Mouse (Mus musculus) cerebellum, postnatal 10 days (tissue): ENCODE results near the gene Ndufaf2.

ENCODE experiments used
- DNase-seq, 2 experiments: peaks; one replicate each; pipeline ENCODE4 v3.0.0; 2021; ENCODE audit warnings: mixed read lengths in 2 of 2

The Ndufaf2 gene

GRCm38 (mm10) chr13:107959891-107960290 is 198.5 kb downstream of the Ndufaf2 start:
- DNase-seq: no peak

- no peak for DNase-seq
Measured at GRCm38 (mm10) chr13:107956246-107956645, 202.2 kb downstream of the Ndufaf2 start.

GRCm38 (mm10) chr13:107955327-107956110 is 202.9 kb downstream of the Ndufaf2 start:
- DNase-seq: peak in 1 of 2 experiments; percentile 10

- DNase-seq: no peak
Measured at GRCm38 (mm10) chr13:107954445-107955261, 203.8 kb downstream of the Ndufaf2 start.

GRCm38 (mm10) chr13:107954100-107954444 is 204.4 kb downstream of the Ndufaf2 start:
- DNase-seq: no peak
